Mouse (Mus musculus) cortical plate, adult 2 months (tissue): Measurements from ENCODE around the gene Pycr1. TPM values are rescaled to one million over a fixed set of nuclear protein-coding genes. Genes with fewer than 3 reads are reported as not detected.

Experiments used
- H3K27ac ChIP-seq: fragments of 200-500 bp; 2 replicates; pipeline ENCODE4 v1.5.1; 2012; ENCODE audit warnings: low read length, control low read depth, inconsistent platforms; ENCODE audit not compliant: insufficient read depth
- H3K4me1 ChIP-seq: fragments of 200-500 bp; 2 replicates; pipeline ENCODE4 v1.6.1; 2011; ENCODE audit warnings: low read length; ENCODE audit not compliant: control insufficient read depth, insufficient read depth
- H3K4me3 ChIP-seq: fragments of 200-500 bp; 2 replicates; pipeline ENCODE4 v1.5.1; 2011; ENCODE audit warnings: mild to moderate bottlenecking, low read length, control low read depth; ENCODE audit not compliant: insufficient read depth
- CTCF ChIP-seq: fragments of 200-500 bp; IDR thresholded peaks from 2 replicates; pipeline ENCODE4 v1.5.1; 2011; ENCODE audit warnings: mild to moderate bottlenecking, control low read depth, low read length; ENCODE audit not compliant: insufficient read depth; ENCODE audit errors: extremely low read depth
- POLR2A ChIP-seq: fragments of 200-500 bp; IDR thresholded peaks from 2 replicates; pipeline ENCODE4 v1.6.1; 2011; ENCODE audit warnings: mild to moderate bottlenecking, low read length, control low read depth; ENCODE audit not compliant: insufficient read depth; ENCODE audit errors: extremely low read depth
- polyA plus RNA-seq: library from polyadenylated mRNA; depleted of rRNA; stranded (reverse); fragments of >200 nt; gene quantifications from 2 replicates; pipeline ENCODE4 v1.2.3, GENCODE M21; 2012

Pycr1 gene
- polyA plus RNA-seq, 1 experiment, result 3.6 TPM

DNA sequence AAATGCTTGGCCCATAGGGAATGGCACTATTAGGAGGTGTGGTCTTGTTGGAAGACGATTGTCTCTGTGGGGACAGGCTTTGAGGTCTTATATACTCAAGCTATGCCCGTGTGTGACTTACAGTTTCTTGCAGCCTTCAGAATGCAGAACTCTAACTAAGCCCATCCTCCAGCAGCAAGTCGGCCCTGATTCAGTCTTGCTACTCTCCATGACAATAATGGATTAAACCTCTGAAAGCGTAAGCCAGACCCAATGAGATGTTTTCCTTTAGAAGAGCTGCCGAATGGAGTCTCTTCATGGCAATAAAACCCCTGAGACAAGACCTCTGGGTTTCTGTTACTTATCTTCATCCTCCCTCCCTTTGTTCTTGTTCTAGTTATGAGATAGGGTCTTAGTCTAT, 8.8 kb downstream of the Pycr1 start:
- no peak overlapping the region for H3K4me3 ChIP-seq
- TF ChIP-seq CTCF, result no peak
- no peak for TF ChIP-seq POLR2A
- no peak overlapping the region for H3K27ac ChIP-seq
- peaks cover 13% of the 10 kb centered on the region for H3K4me1 ChIP-seq

DNA sequence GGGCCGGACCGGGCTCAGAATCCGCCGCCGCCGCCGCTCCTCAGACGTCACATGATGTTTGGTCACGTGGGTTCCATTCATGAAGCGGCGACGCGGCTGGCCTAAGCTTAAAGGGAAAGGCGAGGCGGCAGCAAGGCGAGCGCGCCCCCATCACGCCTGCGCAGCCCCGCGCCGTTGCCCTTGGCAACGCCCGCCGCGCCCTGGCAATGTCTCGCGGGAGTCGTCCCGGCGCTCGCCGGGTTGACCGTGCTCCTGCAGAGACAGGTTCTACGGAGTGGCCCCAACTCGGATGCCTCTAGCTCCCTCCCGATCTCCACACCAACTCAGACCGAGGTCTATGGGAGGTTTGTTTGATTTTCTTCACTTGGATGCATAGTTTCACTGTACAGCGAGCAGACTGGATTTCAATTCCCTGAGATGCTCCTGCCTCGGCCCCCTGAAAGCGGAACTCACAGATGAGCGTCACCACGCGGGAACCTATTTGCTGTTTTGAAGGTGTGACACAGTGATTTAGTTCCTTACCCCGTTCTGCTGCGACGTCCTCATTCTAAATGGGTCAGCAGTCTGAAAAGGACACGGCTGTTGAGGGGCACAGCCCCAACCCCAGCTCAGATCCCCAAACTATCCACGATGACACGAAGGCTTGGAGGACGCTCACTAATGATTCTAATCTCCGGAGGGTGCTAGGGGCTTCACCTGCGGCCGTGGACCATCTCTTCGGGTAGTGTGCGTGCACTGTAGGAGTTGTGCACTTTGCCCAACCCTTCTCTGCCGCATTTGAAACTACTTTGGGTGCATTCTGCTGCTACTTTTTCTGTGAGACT, 9.8 kb downstream of the Pycr1 start, which contains the start of gene Mafg:
TSS of gene Mafg (minus strand) at position 81 of the 824 bp plus-strand sequence.
- Histone ChIP-seq H3K27ac (peak within 1 kb of the TSS; percentile 76), H3K4me1 (peaks cover 13% of the 10 kb centered on the region), H3K4me3 (peak within 1 kb of the TSS; percentile 67)
- TF ChIP-seq POLR2A (peak; percentile 54; the same call in 1 of the 2 replicates), CTCF (no peak)

- Histone ChIP-seq H3K27ac (peak overlapping the region; percentile 76), H3K4me3 (peak overlapping the region; percentile 67), H3K4me1 (peaks cover 13% of the 10 kb centered on the region)
- no peak for TF ChIP-seq POLR2A
- no peak for TF ChIP-seq CTCF
Measured at GRCm38 (mm10) chr11:120632559-120633519, 10.7 kb downstream of the Pycr1 start.

GRCm38 (mm10) chr11:120631726-120632448, 11.7 kb downstream of the Pycr1 start:
- Histone ChIP-seq H3K4me1 (peaks cover 13% of the 10 kb centered on the region), H3K4me3 (peak overlapping the region; percentile 67), H3K27ac (no peak overlapping the region)
- TF ChIP-seq CTCF, result no peak
- TF ChIP-seq POLR2A, result no peak

DNA sequence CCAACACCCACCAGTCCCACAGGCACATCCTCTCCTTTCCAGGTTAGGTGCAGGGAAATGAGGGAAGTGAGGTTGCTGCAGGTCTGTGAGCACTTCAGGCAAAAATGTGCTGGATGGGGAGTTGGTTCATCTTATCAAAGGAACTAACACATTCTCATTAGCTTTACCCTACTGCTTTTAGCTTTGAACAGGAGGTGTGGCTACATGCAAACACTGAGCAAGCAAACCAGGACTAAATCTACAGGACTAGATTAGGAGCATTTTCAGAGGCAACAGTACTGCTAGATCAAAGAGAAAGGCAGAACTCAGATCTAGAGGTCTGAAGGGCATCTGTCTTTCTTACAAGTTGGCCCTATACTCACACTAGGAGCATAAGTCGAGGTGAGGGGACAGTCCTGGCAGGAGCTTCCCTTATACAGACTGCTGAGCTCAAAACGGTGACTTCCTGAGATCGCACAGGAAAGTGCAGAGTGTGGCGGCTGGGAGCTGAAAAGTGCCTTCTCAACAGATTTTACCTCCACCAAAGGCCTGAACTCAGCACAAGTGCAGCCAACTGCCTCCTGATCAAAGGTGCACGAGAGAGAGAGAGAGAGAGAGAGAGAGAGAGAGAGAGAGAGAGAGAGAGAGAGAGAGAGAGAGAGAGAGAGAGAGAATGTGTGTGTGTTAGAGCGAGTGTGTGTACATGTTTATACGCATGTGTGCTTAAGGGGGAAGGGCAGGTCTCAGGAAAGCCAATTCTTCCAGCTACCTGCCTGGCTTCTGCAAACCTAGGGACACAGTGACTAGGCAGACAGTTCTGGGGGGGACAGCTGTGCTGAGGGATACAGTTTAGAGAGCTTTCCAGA, 12.5 kb downstream of the Pycr1 start:
- TF ChIP-seq CTCF (no peak), POLR2A (no peak)
- peaks cover 13% of the 10 kb centered on the region for H3K4me1 ChIP-seq
- peak overlapping the region; percentile 88 for H3K27ac ChIP-seq
- peak overlapping the region; percentile 67; the same call in 1 of the 2 replicates for H3K4me3 ChIP-seq

DNA sequence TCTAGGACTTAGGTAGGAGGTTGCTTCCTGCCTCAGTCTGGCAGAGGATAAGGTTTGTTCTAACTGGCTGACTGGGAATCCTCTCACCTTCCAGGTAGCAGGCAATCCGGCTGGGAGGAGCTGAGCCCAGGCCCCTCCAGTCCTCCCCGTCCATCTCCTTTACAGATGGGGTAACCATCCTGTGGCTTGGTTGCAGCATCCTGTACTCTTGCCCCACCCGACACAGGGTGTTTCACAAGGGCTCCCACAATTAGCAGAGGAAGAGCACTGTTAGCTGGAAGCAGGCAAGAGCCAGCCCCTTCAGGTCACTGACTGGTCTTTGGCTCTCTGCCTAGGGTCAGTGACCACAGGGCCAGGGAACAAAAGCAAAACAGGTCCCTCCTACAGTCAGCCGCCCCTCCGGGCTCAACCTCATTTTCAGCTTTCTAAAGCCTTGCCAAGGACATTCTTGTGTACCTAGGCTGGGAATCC, 13.1 kb downstream of the Pycr1 start:
- no peak overlapping the region for H3K4me3 ChIP-seq
- peaks cover 13% of the 10 kb centered on the region for H3K4me1 ChIP-seq
- peak overlapping the region; percentile 88 for H3K27ac ChIP-seq
- TF ChIP-seq CTCF (no peak), POLR2A (no peak)

DNA sequence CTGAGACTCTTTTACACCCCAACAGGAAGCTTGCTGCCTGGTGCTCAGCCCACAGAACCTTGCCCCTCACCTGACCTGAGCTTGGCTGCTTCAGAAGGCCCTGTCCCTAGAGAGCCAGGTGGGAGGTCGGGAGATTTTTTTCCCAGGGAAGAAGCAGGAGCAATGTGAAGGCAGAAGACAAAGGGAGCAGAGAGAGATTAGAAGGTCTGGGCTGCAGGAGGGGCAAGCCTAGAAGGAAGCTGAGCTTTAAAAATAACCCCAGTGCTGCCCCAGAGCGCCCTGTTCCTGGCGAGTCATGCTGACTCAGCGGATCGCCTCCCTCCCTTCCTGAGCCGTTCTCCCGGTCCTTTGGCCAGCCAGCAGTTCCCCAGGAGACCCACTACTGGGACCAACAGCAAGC, 13.7 kb downstream of the Pycr1 start:
- Histone ChIP-seq H3K4me3 (peak overlapping the region; percentile 23; the same call in 1 of the 2 replicates), H3K27ac (peak overlapping the region; percentile 88), H3K4me1 (peaks cover 16% of the 10 kb centered on the region)
- TF ChIP-seq CTCF (no peak), POLR2A (no peak)

- Histone ChIP-seq H3K4me1 (peaks cover 16% of the 10 kb centered on the region), H3K27ac (peak overlapping the region; percentile 86), H3K4me3 (peak overlapping the region; percentile 23; the same call in 1 of the 2 replicates)
- TF ChIP-seq POLR2A (0 out of 2 replicates have a peak, but pooled peaks have one; percentile 36), CTCF (no peak)
Measured at GRCm38 (mm10) chr11:120629341-120629730, 14.2 kb downstream of the Pycr1 start.

- Histone ChIP-seq H3K4me3 (no peak overlapping the region), H3K27ac (no peak overlapping the region), H3K4me1 (peaks cover 14% of the 10 kb centered on the region)
- TF ChIP-seq CTCF, result no peak
- no peak for TF ChIP-seq POLR2A
Measured at GRCm38 (mm10) chr11:120628601-120629340, 14.8 kb downstream of the Pycr1 start.
